Mouse (Mus musculus) bone marrow macrophage, adult 2 months (primary cell): ENCODE data around the gene Fcrla. TPM values are rescaled to one million over a fixed set of nuclear protein-coding genes. Genes with fewer than 3 reads are reported as not detected.

Experiments
- H3K27ac ChIP-seq: 2 replicates; pipeline ENCODE4 v1.5.1; 2012; ENCODE audit warnings: low read depth, low read length; ENCODE audit not compliant: insufficient read depth
- H3K4me1 ChIP-seq: 2 replicates; pipeline ENCODE4 v1.6.1; 2012; ENCODE audit warnings: low read length; ENCODE audit not compliant: control insufficient read depth, insufficient read depth
- H3K4me3 ChIP-seq: 2 replicates; pipeline ENCODE4 v1.5.1; 2012; ENCODE audit warnings: mild to moderate bottlenecking, low read length, moderate library complexity; ENCODE audit not compliant: insufficient read depth
- CTCF ChIP-seq: IDR thresholded peaks from 2 replicates; pipeline ENCODE4 v1.5.1; 2012; ENCODE audit warnings: low read depth, mild to moderate bottlenecking, low read length, moderate library complexity
- POLR2A ChIP-seq: IDR thresholded peaks from 2 replicates; pipeline ENCODE4 v1.6.1; 2012; ENCODE audit warnings: mild to moderate bottlenecking, low read depth, low read length, borderline replicate concordance
- polyA plus RNA-seq: library from polyadenylated mRNA; stranded (reverse); fragments of >200 nt; gene quantifications from 2 replicates; pipeline ENCODE4 v1.2.4, GENCODE M21; 2012; ENCODE audit not compliant: missing spikeins, insufficient read depth, insufficient read length

Gene Fcrla
- polyA plus RNA-seq, 1 experiment, result not detected

- peaks cover 12% of the 10 kb centered on the region for H3K4me1 ChIP-seq
- H3K27ac ChIP-seq, result no peak overlapping the region
- no peak overlapping the region for H3K4me3 ChIP-seq
- TF ChIP-seq POLR2A, result no peak
- no peak for TF ChIP-seq CTCF
Measured at GRCm38 (mm10) chr1:170892279-170892678, 35.1 kb downstream of the Fcrla start.

- no peak overlapping the region for H3K27ac ChIP-seq
- TF ChIP-seq POLR2A, result no peak
- no peak for TF ChIP-seq CTCF
- H3K4me3 ChIP-seq, result no peak overlapping the region
- H3K4me1 ChIP-seq, result peaks cover 7% of the 10 kb centered on the region
Measured at GRCm38 (mm10) chr1:170891646-170892045, 35.7 kb downstream of the Fcrla start.

GRCm38 (mm10) chr1:170889310-170889709 lies 38.1 kb downstream of the Fcrla start:
- Histone ChIP-seq H3K4me1 (peaks cover 5% of the 10 kb centered on the region), H3K4me3 (no peak overlapping the region), H3K27ac (no peak overlapping the region)
- TF ChIP-seq POLR2A, result no peak
- no peak for TF ChIP-seq CTCF

- peaks cover 13% of the 10 kb centered on the region for H3K4me1 ChIP-seq
- H3K4me3 ChIP-seq, result no peak overlapping the region
- no peak overlapping the region for H3K27ac ChIP-seq
- TF ChIP-seq POLR2A (no peak), CTCF (no peak)
Measured at GRCm38 (mm10) chr1:170886044-170886458, 41.3 kb downstream of the Fcrla start.

GRCm38 (mm10) chr1:170884978-170885561 lies 42.3 kb downstream of the Fcrla start, which contains the start of the genes Gm26620 and Dusp12:
Gm26620 (plus strand) TSS chr1:170885065.
Dusp12 (minus strand) TSS chr1:170885540.
- H3K27ac ChIP-seq, result peak within 1 kb of the TSS; percentile 16; the same call in 1 of the 2 replicates
- peak within 1 kb of the TSS; percentile 86 for H3K4me3 ChIP-seq
- TF ChIP-seq POLR2A (no peak), CTCF (no peak)
- peaks cover 13% of the 10 kb centered on the region for H3K4me1 ChIP-seq

- peak overlapping the region; percentile 16; the same call in 1 of the 2 replicates for H3K27ac ChIP-seq
- TF ChIP-seq POLR2A (no peak), CTCF (no peak)
- H3K4me1 ChIP-seq, result peaks cover 13% of the 10 kb centered on the region
- H3K4me3 ChIP-seq, result peak overlapping the region; percentile 86
Measured at GRCm38 (mm10) chr1:170884390-170884789, 43.0 kb downstream of the Fcrla start.

GRCm38 (mm10) chr1:170882915-170883485 lies 44.4 kb downstream of the Fcrla start:
- TF ChIP-seq CTCF (no peak), POLR2A (no peak)
- H3K4me3 ChIP-seq, result no peak overlapping the region
- no peak overlapping the region for H3K27ac ChIP-seq
- peaks cover 13% of the 10 kb centered on the region for H3K4me1 ChIP-seq

GRCm38 (mm10) chr1:170876906-170877305 lies 50.5 kb downstream of the Fcrla start:
- no peak overlapping the region for H3K27ac ChIP-seq
- no peak for TF ChIP-seq POLR2A
- TF ChIP-seq CTCF, result no peak
- H3K4me1 ChIP-seq, result 0 out of 2 replicates have a peak, but pooled peaks cover 3% of the 10 kb centered on the region
- no peak overlapping the region for H3K4me3 ChIP-seq

- no peak overlapping the region for H3K4me3 ChIP-seq
- no peak for TF ChIP-seq CTCF
- TF ChIP-seq POLR2A, result no peak
- H3K27ac ChIP-seq, result no peak overlapping the region
- 0 out of 2 replicates have a peak, but pooled peaks cover 3% of the 10 kb centered on the region for H3K4me1 ChIP-seq
Measured at GRCm38 (mm10) chr1:170875676-170876075, 51.7 kb downstream of the Fcrla start.

- H3K27ac ChIP-seq, result no peak overlapping the region
- TF ChIP-seq POLR2A, result no peak
- TF ChIP-seq CTCF, result no peak
Measured at GRCm38 (mm10) chr1:170871961-170872360, 55.4 kb downstream of the Fcrla start.

GRCm38 (mm10) chr1:170871402-170871801 lies 56.0 kb downstream of the Fcrla start:
- no peak for TF ChIP-seq POLR2A
- no peak for TF ChIP-seq CTCF
- H3K4me1 ChIP-seq, result 0 out of 2 replicates have a peak, but pooled peaks cover 3% of the 10 kb centered on the region

More at GRCm38 (mm10) chr1:170871961-170872360, 55.4 kb downstream of the Fcrla start:
- Histone ChIP-seq H3K4me3 (no peak overlapping the region), H3K4me1 (0 out of 2 replicates have a peak, but pooled peaks cover 3% of the 10 kb centered on the region)

More at GRCm38 (mm10) chr1:170871402-170871801, 56.0 kb downstream of the Fcrla start:
- H3K27ac ChIP-seq, result no peak overlapping the region
- no peak overlapping the region for H3K4me3 ChIP-seq
